Mouse (Mus musculus) hindbrain, postnatal 0 days (tissue): ENCODE data around the gene Shank2. TPM values are rescaled to one million over a fixed set of nuclear protein-coding genes. Genes with fewer than 3 reads are reported as not detected.

Experiments used
- ATAC-seq: fragments of 200-750 bp; cut with Nextera tagmentation; 2 replicates; pipeline ENCODE4 v1.8.0; 2017; ENCODE audit warnings: mild to moderate bottlenecking, moderate TSS enrichment, moderate library complexity
- DNase-seq: peaks from one replicate; pipeline ENCODE4 v3.0.0-alpha.2; 2015; ENCODE audit warnings: low spot score
- H3K27ac ChIP-seq: fragments of 300-500 bp; sonication (generic); 2 replicates; pipeline ENCODE4 v1.5.1; 2014; ENCODE audit warnings: mild to moderate bottlenecking
- H3K27me3 ChIP-seq: fragments of 300-500 bp; sonication (generic); 2 replicates; pipeline ENCODE4 v1.6.1; 2014; ENCODE audit warnings: low read length, mixed read lengths; ENCODE audit not compliant: insufficient read depth
- H3K36me3 ChIP-seq: fragments of 300-500 bp; sonication (generic); 2 replicates; pipeline ENCODE4 v1.6.1; 2014; ENCODE audit warnings: low read length, mixed read lengths; ENCODE audit not compliant: insufficient read depth
- H3K4me1 ChIP-seq: fragments of 300-500 bp; sonication (generic); 2 replicates; pipeline ENCODE4 v1.6.1; 2014; ENCODE audit warnings: antibody characterized with exemption, low read length, mixed read lengths; ENCODE audit not compliant: insufficient read depth
- H3K4me2 ChIP-seq: fragments of 300-500 bp; sonication (generic); 2 replicates; pipeline ENCODE4 v1.6.1; 2014; ENCODE audit warnings: low read depth, mild to moderate bottlenecking, low read length, moderate library complexity, mixed read lengths
- H3K4me3 ChIP-seq: fragments of 300-500 bp; sonication (generic); 2 replicates; pipeline ENCODE4 v1.5.1; 2014; ENCODE audit warnings: low read length
- H3K9ac ChIP-seq: fragments of 300-500 bp; sonication (generic); replicated peaks from 2 replicates; pipeline ENCODE4 v1.6.1; 2014; ENCODE audit warnings: mild to moderate bottlenecking, low read length, moderate library complexity, mixed read lengths
- H3K9me3 ChIP-seq: fragments of 300-500 bp; sonication (generic); 2 replicates; pipeline ENCODE4 v1.6.1; 2016; ENCODE audit warnings: low read length, mixed read lengths
- CTCF ChIP-seq: IDR thresholded peaks from 2 replicates; pipeline ENCODE4 v1.5.1; 2016; ENCODE audit warnings: antibody characterized with exemption, control low read depth, low read depth
- WGBS: fragments of 180-500 bp; shearing (Covaris S2); extraction: QIAGEN DNeasy Blood & Tissue Kit; methylation state at CpG from one replicate; pipeline ENCODE4 v1.1.7; 2014; 5-methylcytosine and 5-hydroxymethylcytosine counted together
- polyA plus RNA-seq: library from polyadenylated mRNA; unstranded; fragments of >200 nt; fragmentation: Nextera tagmentation; extraction: Ambion mirVana; gene quantifications from 2 replicates; pipeline ENCODE4 v1.2.1, GENCODE M21; 2015
- total RNA-seq: library from RNA; depleted of rRNA; stranded (reverse); fragments of >200 nt; gene quantifications from 2 replicates; pipeline ENCODE4 v1.2.3, GENCODE M21; 2014

Shank2 gene
- total and polyA plus RNA-seq, 2 experiments from 2014 or later = 8.4 to 28.0 TPM

- H3K9ac ChIP-seq = no peak overlapping the region
- no peak for ATAC-seq
- no peak overlapping the region for H3K4me2 ChIP-seq
- TF ChIP-seq CTCF = no peak
- H3K27me3 ChIP-seq = no peaks in the 10 kb centered on the region
- DNase-seq = no peak
- peaks cover 36% of the 10 kb centered on the region for H3K4me1 ChIP-seq
- H3K27ac ChIP-seq = no peak overlapping the region
- no peaks in the 10 kb centered on the region for H3K9me3 ChIP-seq
- H3K4me3 ChIP-seq = no peak overlapping the region
- 71% methylated on average over 4 of the region's 4 CpGs for WGBS
- no peaks in the 10 kb centered on the region for H3K36me3 ChIP-seq
These were observed 233.8 kb downstream of the Shank2 start for GRCm38 (mm10) chr7:144235523-144235922.

- H3K4me3 ChIP-seq = no peak overlapping the region
- H3K9me3 ChIP-seq = no peaks in the 10 kb centered on the region
- TF ChIP-seq CTCF = no peak
- no peak for ATAC-seq
- 62% methylated on average over 13 of the region's 13 CpGs for WGBS
- H3K27me3 ChIP-seq = no peaks in the 10 kb centered on the region
- peaks cover 39% of the 10 kb centered on the region for H3K4me1 ChIP-seq
- no peak overlapping the region for H3K9ac ChIP-seq
- no peak for DNase-seq
- no peak overlapping the region for H3K27ac ChIP-seq
- no peaks in the 10 kb centered on the region for H3K36me3 ChIP-seq
- no peak overlapping the region for H3K4me2 ChIP-seq
These were observed 235.1 kb downstream of the Shank2 start for GRCm38 (mm10) chr7:144236802-144237201.

GRCm38 (mm10) chr7:144238409-144238808 is 236.7 kb downstream of the Shank2 start:
- Histone ChIP-seq H3K4me3 (peak overlapping the region; percentile 27), H3K4me1 (peaks cover 31% of the 10 kb centered on the region), H3K9me3 (no peaks in the 10 kb centered on the region), H3K9ac (no peak overlapping the region), H3K27ac (no peak overlapping the region), H3K36me3 (no peaks in the 10 kb centered on the region), H3K27me3 (no peaks in the 10 kb centered on the region), H3K4me2 (peak overlapping the region; percentile 51)
- WGBS = 20% methylated on average over 12 of the region's 12 CpGs
- TF ChIP-seq CTCF = no peak
- DNase-seq (peak; percentile 90), ATAC-seq (0 out of 2 replicates have a peak, but pooled peaks have one; percentile 15)

DNA sequence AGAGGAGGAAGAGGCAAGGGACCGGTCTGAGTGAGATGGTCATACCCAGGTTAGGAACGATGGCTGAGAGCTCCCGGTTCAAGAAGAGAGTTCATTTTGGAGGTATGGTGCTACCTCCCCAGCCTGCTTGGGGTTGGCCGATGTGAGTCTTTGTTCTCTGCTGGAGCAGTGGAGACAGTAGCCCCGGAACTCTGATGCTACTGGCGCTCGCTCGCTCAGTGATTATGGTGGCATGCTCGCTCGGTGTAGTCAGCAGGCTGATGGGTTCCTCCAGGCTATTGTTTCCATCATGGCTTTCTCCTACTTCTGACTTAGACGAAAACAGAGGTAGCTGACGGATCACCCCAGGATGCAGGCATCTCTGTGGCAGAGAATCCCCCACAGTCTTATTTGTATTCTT is 237.3 kb downstream of the Shank2 start:
- DNase-seq = no peak
- H3K4me1 ChIP-seq = peaks cover 31% of the 10 kb centered on the region
- no peak for TF ChIP-seq CTCF
- H3K27ac ChIP-seq = peak overlapping the region; percentile 32
- H3K4me3 ChIP-seq = peak overlapping the region; percentile 27
- peak overlapping the region; percentile 51 for H3K4me2 ChIP-seq
- WGBS = 28% methylated on average over 12 of the region's 12 CpGs
- H3K9ac ChIP-seq = peak overlapping the region; percentile 21; the same call in 1 of the 2 replicates
- H3K36me3 ChIP-seq = no peaks in the 10 kb centered on the region
- no peak for ATAC-seq
- H3K9me3 ChIP-seq = no peaks in the 10 kb centered on the region
- H3K27me3 ChIP-seq = no peaks in the 10 kb centered on the region

GRCm38 (mm10) chr7:144239571-144240370 is 238.0 kb downstream of the Shank2 start:
- no peak for TF ChIP-seq CTCF
- Histone ChIP-seq H3K9ac (0 out of 2 replicates have a peak overlapping the region, but pooled peaks have one; percentile 21), H3K9me3 (no peaks in the 10 kb centered on the region), H3K4me2 (peak overlapping the region; percentile 51), H3K4me1 (peaks cover 31% of the 10 kb centered on the region), H3K27ac (peak overlapping the region; percentile 32; the same call in 1 of the 2 replicates), H3K36me3 (no peaks in the 10 kb centered on the region), H3K27me3 (no peaks in the 10 kb centered on the region), H3K4me3 (peak overlapping the region; percentile 27)
- DNase-seq (no peak), ATAC-seq (no peak)
- WGBS = 36% methylated on average over 6 of the region's 6 CpGs

GRCm38 (mm10) chr7:144240736-144241343 is 239.1 kb downstream of the Shank2 start:
- 50% methylated on average over 4 of the region's 4 CpGs for WGBS
- no peak for DNase-seq

GRCm38 (mm10) chr7:144244203-144244602 is 242.5 kb downstream of the Shank2 start:
- no peak overlapping the region for H3K9ac ChIP-seq
- no peak overlapping the region for H3K4me2 ChIP-seq
- no peak overlapping the region for H3K27ac ChIP-seq
- H3K4me1 ChIP-seq = peaks cover 15% of the 10 kb centered on the region
- WGBS = 61% methylated on average over 6 of the region's 6 CpGs
- no peaks in the 10 kb centered on the region for H3K9me3 ChIP-seq
- no peak for TF ChIP-seq CTCF
- ATAC-seq = no peak
- no peaks in the 10 kb centered on the region for H3K27me3 ChIP-seq
- no peaks in the 10 kb centered on the region for H3K36me3 ChIP-seq
- H3K4me3 ChIP-seq = no peak overlapping the region
- DNase-seq = no peak

More at GRCm38 (mm10) chr7:144240736-144241343, 239.1 kb downstream of the Shank2 start:
- no peaks in the 10 kb centered on the region for H3K27me3 ChIP-seq
- no peak overlapping the region for H3K27ac ChIP-seq
- H3K4me1 ChIP-seq = peaks cover 31% of the 10 kb centered on the region
- H3K36me3 ChIP-seq = no peaks in the 10 kb centered on the region
- no peaks in the 10 kb centered on the region for H3K9me3 ChIP-seq
- TF ChIP-seq CTCF = peak; percentile 41
- H3K4me2 ChIP-seq = peak overlapping the region; percentile 51
- no peak overlapping the region for H3K9ac ChIP-seq
- no peak for ATAC-seq
- no peak overlapping the region for H3K4me3 ChIP-seq
